In genomic region chr3:84081208-84081722, GRCm38 (mm10) we compare ENCODE assay signal across 16 mouse cellular contexts.
"Had no signal": no experiment of that assay in that cellular context is flagged by ENCODE, and none has a peak within 500 bp of the region (broad histone marks: within the 10 kb centered on the region; RNA-seq: fewer than 3 reads in every experiment).

No protein-coding gene starts in this region.

- H3K4me1 ChIP-seq: liver, embryonic 15.5 days; megakaryocyte, embryonic 14.5 days had no signal

- H3K9ac ChIP-seq: limb, embryonic 13.5 days; liver, embryonic 15.5 days; lung, embryonic 15.5 days; midbrain, embryonic 15.5 days; neural tube, embryonic 12.5 days; stomach, embryonic 15.5 days had no signal

- H3K27ac ChIP-seq: limb, embryonic 13.5 days; liver, embryonic 15.5 days; lung, embryonic 15.5 days; macrophage; midbrain, embryonic 15.5 days; neural tube, embryonic 12.5 days had no signal

- ATAC-seq: midbrain, embryonic 15.5 days had no signal

- H3K4me2 ChIP-seq: limb, embryonic 13.5 days; liver, embryonic 11.5 days; liver, embryonic 15.5 days; lung, embryonic 15.5 days; midbrain, embryonic 11.5 days; midbrain, embryonic 15.5 days; neural tube, embryonic 12.5 days; stomach, embryonic 15.5 days had no signal

- DNase-seq: kidney, adult 8-10 months; kidney, postnatal 36 days; layer of hippocampus, adult 9-11 months; right cerebral cortex, postnatal 4 days; spleen, adult 18-20 months; thymus, postnatal 4 days had no signal

- H3K4me3 ChIP-seq: limb, embryonic 13.5 days; liver, embryonic 15.5 days; lung, embryonic 15.5 days; megakaryocyte, embryonic 14.5 days; midbrain, embryonic 15.5 days; neural tube, embryonic 12.5 days; stomach, embryonic 15.5 days had no signal

- H3K36me3 ChIP-seq: limb, embryonic 13.5 days; liver, embryonic 15.5 days; lung, embryonic 15.5 days; midbrain, embryonic 15.5 days; neural tube, embryonic 12.5 days; stomach, embryonic 15.5 days had no signal

- H3K27me3 ChIP-seq: limb, embryonic 13.5 days; liver, embryonic 15.5 days; lung, embryonic 15.5 days; megakaryocyte, embryonic 14.5 days; midbrain, embryonic 15.5 days; neural tube, embryonic 12.5 days; stomach, embryonic 15.5 days had no signal

- H3K9me3 ChIP-seq: liver, embryonic 15.5 days; stomach, embryonic 15.5 days had no signal
